Mouse (Mus musculus) lung, postnatal 14 days (tissue): ENCODE results near the gene Tmem107.

Experiments used
- DNase-seq: peaks from one replicate; pipeline ENCODE4 v3.0.0; 2021

Tmem107 gene

DNA sequence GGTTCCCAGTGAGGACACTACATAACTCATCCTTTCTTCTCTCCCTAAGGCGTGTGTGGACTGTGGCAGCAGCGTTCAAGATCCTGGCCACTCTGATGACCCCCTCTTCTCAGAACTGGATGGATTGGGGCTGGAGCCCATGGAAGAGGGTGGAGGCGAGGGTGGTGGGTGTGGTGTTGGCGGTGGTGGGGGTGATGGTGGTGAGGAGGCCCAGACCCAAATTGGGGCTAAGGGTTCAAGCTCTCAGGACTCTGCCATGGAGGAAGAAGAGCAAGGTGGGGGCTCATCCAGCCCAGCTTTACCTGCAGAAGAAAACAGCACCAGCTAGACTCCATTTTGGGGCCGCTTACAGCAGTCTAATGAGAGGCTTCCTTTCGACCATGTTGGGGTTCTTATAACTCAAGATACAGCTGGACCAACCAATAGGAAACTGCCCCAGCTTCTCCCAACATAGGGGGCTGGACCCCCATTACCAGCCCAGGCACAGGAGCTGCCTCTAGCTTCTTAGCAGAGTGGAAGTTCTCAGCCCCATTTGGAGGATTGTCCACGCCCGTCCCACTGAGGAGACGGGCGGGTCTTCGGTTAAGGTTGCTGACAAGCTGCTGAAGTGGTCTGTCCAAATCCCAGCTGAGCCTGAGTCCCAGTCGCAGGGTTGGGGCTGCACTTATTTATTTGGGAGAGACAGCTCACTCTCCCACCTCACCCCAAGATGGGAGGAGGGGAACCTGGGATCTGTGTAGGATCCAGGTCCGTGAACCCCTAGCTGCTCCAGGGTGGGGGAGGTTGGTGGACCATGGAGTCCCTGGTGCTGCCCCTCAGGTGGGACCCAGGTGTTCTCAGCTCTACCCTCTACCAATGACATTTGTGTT is 38.7 kb downstream of the Tmem107 start:
- DNase-seq: no peak

DNA sequence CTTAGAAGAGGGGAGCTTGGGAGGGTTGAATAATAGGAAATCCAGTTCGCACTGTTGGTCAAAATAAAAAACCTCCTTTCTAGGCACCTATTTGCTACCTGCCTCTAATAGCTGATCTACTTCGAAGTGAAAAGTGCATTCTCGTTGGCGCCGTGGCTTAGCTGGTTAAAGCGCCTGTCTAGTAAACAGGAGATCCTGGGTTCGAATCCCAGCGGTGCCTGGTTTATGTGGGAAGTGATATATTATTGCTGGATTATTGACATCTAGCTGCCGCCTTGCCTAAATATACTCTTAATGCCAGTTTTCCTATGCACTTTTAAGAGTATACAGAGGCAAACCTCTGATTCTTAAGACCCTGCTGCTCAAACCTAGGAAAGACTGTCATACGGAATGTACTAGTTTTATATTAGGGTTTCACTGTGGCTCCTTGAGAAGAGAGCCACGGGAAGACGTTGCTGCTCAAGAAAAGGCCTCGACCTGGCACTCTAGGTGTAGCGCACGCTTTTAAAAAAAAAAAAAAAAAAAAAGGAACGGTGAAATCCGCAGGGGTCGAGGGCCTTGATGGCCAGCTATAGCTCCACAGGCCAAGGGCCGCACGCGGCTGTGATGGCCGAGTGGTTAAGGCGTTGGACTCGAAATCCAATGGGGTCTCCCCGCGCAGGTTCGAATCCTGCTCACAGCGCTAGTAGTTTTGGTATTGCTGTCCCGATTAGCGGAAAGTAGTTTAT is 39.9 kb downstream of the Tmem107 start:
- peak; percentile 94 for DNase-seq

- no peak for DNase-seq
Measured at GRCm38 (mm10) chr11:69111051-69111810, 40.6 kb downstream of the Tmem107 start.

- DNase-seq: no peak
Measured at GRCm38 (mm10) chr11:69111865-69112264, 41.3 kb downstream of the Tmem107 start.

GRCm38 (mm10) chr11:69114018-69114417 is 43.4 kb downstream of the Tmem107 start:
- DNase-seq: no peak

DNA sequence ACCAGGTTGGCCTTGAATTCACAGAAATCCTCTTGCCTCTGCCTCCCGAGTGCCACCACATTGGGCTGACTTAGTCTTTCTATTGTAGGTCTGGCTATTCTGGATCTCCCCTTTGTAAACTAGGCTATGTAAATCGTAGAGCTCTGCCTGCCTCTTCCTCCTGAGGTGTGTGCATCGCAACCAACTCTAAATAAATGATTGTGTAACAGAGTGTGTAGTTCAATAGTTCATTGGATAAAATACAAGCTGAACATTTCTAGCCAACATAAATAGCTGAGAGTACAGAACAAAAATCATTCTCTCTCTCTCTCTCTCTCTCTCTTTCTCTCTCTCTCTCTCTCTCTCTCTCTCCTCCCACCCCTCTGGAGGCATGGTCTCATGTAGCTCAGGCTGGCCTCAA is 44.0 kb downstream of the Tmem107 start:
- DNase-seq: no peak

GRCm38 (mm10) chr11:69116843-69117242 is 46.2 kb downstream of the Tmem107 start:
- DNase-seq: no peak

DNA sequence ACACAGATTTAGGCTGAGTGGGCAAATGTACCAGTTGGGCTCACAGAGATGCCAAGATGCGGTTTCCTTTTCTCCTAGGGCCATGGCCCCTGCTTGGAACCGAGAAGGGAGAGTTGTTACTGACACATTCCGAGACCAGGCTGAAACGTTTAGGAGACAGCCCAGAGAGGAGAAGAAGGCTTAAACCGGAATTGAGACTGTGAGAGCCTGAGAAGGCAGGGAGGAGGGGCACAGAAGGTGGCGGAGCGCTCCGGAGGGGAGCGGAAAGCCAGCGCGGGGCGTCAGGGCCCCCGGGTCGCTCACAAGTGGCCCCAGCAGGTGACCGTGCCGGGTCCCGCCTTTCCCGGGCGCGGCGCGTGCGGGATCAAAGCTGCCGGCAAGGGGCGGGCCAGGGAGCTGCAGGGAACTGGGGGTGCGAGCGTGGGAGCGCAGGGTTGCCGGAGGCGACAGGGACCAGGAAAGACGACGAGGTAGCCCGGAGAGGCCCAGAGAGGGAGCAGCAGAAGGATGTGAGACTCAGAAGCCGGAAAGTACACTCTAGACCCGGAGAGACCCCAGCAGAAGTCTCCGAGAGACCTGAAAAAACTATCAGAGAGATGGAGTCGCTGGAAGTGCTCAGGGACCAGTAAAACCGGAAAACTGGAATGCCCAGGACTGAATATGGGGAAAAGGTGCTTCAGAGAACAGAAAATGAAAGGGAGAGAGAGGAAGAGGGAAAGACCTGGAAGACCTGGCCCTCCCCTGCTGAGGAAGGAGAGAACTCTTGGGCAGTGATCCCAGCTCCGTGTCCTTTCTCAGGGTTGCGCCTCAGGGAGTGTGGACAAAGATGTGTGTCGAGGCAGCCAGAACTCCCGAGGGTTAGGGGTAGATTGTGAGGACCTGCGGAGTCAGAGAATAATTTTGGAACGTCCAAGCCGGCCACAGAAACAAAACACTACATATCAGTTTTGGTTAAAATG is 47.4 kb downstream of the Tmem107 start:
- peak; percentile 62 for DNase-seq

DNA sequence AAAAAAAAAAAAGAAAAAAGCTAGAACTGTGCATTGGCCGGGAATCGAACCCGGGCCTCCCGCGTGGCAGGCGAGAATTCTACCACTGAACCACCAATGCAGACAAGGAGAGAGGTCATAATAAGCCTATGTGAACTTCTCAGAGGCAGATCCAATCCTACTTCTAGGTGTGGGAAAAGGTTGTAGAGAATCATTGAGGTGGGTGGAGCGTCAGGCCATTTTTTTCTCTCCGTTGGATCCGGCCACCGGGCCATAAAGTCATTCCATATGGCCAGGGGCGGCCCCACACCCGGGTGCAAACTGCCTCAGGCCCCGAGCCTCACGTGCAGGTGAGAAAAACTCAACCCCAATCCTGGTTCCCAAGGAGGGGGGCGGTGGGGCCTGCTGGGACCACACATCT is 48.2 kb downstream of the Tmem107 start:
- DNase-seq: peak; percentile 92

GRCm38 (mm10) chr11:69119446-69120155 is 49.0 kb downstream of the Tmem107 start:
- DNase-seq: no peak

GRCm38 (mm10) chr11:69120221-69121000 is 49.8 kb downstream of the Tmem107 start, which contains the start of gene Hes7:
Hes7 (plus strand) TSS chr11:69120404.
- DNase-seq: no peak

DNA sequence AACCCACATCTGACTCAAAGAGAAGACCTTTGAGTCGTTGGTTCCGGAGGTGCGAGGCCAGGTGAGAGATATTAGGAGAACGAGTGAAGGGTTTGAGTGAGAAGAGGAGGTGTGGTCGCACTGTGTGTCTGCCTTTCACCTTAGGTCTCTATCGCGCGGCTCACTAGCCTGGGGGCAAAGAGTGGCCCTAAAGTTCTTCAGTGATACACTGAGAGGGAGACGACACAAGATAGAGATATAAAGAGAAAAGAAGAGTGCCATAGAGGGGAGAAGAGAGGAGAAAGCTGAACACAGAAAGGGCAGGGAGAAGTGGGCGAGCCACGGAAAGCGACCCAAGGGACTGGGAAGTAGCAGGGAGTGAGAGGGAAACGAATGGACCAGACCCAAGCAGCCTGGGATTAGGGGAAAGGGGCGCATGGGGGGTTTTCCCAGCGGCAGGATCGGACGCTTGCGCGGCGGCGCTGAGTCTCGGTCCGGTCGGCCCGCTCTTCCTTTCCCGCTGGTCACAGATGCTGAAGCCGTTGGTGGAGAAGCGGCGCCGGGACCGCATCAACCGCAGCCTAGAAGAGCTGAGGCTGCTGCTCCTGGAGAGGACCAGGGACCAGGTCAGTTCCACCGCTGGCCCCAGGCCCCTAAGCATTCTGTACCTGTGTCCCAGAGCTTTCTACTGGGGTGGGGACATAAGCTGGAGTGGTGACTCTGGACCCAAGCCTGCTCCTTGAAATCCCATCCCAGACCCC is 50.6 kb downstream of the Tmem107 start:
- DNase-seq: no peak

DNA sequence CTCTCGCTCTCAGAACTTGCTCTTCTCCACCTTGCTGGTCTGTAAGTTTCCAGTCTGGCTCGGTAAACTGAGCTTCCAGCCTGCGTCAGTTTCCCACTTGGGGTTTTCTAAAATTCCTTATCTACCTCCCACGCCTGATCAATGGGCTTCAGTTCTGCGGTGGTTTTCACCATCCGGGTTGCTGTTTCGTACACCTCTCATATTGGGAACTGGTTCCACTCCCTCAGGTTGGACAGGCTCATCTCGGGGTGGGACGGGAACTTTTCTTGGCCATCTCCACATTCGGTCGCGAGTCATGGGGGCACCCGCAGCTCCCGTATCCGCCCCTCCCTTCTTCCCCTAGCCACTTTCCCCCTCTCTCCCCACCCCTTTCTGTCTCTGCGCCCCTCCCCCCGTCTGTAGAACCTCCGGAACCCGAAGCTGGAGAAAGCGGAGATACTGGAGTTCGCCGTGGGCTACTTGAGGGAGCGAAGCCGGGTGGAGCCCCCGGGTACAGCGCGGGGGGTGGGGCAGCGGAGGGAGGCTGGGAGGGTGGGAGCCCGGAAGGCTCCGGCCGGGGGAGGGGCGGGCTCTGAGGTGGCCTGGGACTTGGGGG is 51.2 kb downstream of the Tmem107 start:
- DNase-seq: no peak

DNA sequence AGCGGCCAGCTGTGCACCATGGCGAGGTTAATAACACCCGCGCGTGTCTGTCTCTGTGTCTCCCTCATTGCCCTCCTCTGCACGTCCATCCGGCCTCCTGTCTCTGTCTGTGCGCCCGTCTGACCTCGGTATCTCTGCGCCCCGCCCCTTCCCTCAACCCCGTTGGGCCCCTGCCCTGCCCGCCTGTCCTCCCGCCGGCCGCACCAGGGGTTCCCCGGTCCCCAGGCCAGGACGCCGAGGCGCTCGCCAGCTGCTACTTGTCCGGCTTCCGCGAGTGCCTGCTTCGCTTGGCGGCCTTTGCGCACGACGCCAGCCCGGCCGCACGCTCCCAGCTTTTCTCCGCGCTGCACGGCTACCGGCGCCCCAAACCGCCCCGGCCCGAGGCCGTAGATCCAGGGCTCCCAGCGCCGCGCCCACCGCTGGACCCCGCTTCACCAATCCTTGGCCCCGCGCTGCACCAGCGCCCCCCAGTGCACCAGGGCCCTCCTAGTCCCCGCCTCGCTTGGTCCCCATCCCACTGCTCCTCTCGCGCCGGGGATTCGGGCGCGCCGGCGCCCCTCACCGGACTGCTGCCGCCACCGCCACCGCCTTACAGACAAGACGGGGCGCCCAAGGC is 51.8 kb downstream of the Tmem107 start, which contains the start of gene 9130213A22Rik:
Gene 9130213A22Rik (minus strand): TSS at position 254 of the 616 bp plus-strand sequence.
- DNase-seq: peak; percentile 92
